Mouse (Mus musculus) heart, embryonic 11.5 days (tissue): ENCODE data around the gene Mrpl18. TPM values are rescaled to one million over a fixed set of nuclear protein-coding genes. Genes with fewer than 3 reads are reported as not detected.
"Not testable (repeated sequence)": the region's sequence is repeated elsewhere in the genome, so short reads cannot be mapped to it uniquely, and the experiment has no call there.

Experiments
- ATAC-seq: fragments of 200-750 bp; cut with Nextera tagmentation; replicated peaks from 2 replicates; pipeline ENCODE4 v1.8.0; 2017; ENCODE audit warnings: moderate library complexity; ENCODE audit not compliant: insufficient number of reproducible peaks, low FRiP score, low TSS enrichment
- H3K27ac ChIP-seq: fragments of 300-500 bp; sonication (generic); 2 replicates; pipeline ENCODE4 v1.5.1; 2014; ENCODE audit warnings: mild to moderate bottlenecking, low read depth, low read length
- H3K27me3 ChIP-seq: fragments of 300-500 bp; sonication (generic); 2 replicates; pipeline ENCODE4 v1.6.1; 2014; ENCODE audit warnings: mild to moderate bottlenecking, low read length, mixed read lengths; ENCODE audit not compliant: control insufficient read depth, insufficient read depth
- H3K36me3 ChIP-seq: fragments of 300-500 bp; sonication (generic); 2 replicates; pipeline ENCODE4 v1.6.1; 2014; ENCODE audit warnings: mild to moderate bottlenecking, low read length, moderate library complexity, mixed read lengths; ENCODE audit not compliant: control insufficient read depth, insufficient read depth
- H3K4me1 ChIP-seq: fragments of 300-500 bp; sonication (generic); 2 replicates; pipeline ENCODE4 v1.6.1; 2014; ENCODE audit warnings: low read length; ENCODE audit not compliant: control insufficient read depth, insufficient read depth
- H3K4me2 ChIP-seq: fragments of 300-500 bp; sonication (generic); 2 replicates; pipeline ENCODE4 v1.6.1; 2014; ENCODE audit warnings: mild to moderate bottlenecking, moderate library complexity
- H3K4me3 ChIP-seq: fragments of 300-500 bp; sonication (generic); 2 replicates; pipeline ENCODE4 v1.5.1; 2014; ENCODE audit warnings: low read depth, low read length
- H3K9ac ChIP-seq: fragments of 300-500 bp; sonication (generic); 2 replicates; pipeline ENCODE4 v1.6.1; 2014; ENCODE audit warnings: mild to moderate bottlenecking, low read depth, low read length, moderate library complexity
- H3K9me3 ChIP-seq: fragments of 300-500 bp; sonication (generic); replicated peaks from 2 replicates; pipeline ENCODE4 v1.6.1; 2016; ENCODE audit warnings: low read length; ENCODE audit not compliant: control insufficient read depth
- WGBS: fragments of 180-500 bp; shearing (Covaris S2); extraction: QIAGEN DNeasy Blood & Tissue Kit; methylation state at CpG from one replicate; pipeline ENCODE4 v1.1.7; 2014; ENCODE audit not compliant: insufficient replicate concordance; 5-methylcytosine and 5-hydroxymethylcytosine counted together
- polyA plus RNA-seq: library from polyadenylated mRNA; unstranded; fragments of >200 nt; fragmentation: Nextera tagmentation; extraction: Ambion mirVana; gene quantifications from 2 replicates; pipeline ENCODE4 v1.2.1, GENCODE M21; 2014

Mrpl18 gene
- polyA plus RNA-seq, 1 experiment from 2014 or later = 205 TPM

GRCm38 (mm10) chr17:12940151-12940805 is 24.1 kb upstream of the Mrpl18 start, which contains the start of gene Acat3:
Gene Acat3 (minus strand): TSS chr17:12940600.
- H3K36me3 ChIP-seq = peaks cover 4% of the 10 kb centered on the region; the same call in 1 of the 2 replicates
- no peaks in the 10 kb centered on the region for H3K27me3 ChIP-seq
- peak within 1 kb of the TSS; percentile 67 for H3K4me2 ChIP-seq
- no peak for ATAC-seq
- H3K4me3 ChIP-seq = peak within 1 kb of the TSS; percentile 31
- whole genome bisulfite sequencing = 17% methylated on average over 27 of the region's 27 CpGs
- H3K9me3 ChIP-seq = no peaks in the 10 kb centered on the region
- 0 out of 2 replicates have a peak within 1 kb of the TSS, but pooled peaks have one; percentile 10 for H3K9ac ChIP-seq
- H3K4me1 ChIP-seq = peaks cover 3% of the 10 kb centered on the region
- no peak within 1 kb of the TSS for H3K27ac ChIP-seq

GRCm38 (mm10) chr17:12939377-12940148 is 23.4 kb upstream of the Mrpl18 start:
- not testable (repeated sequence) for ATAC-seq, H3K9ac ChIP-seq, H3K4me1 ChIP-seq, H3K27ac ChIP-seq, H3K9me3 ChIP-seq, H3K27me3 ChIP-seq, H3K36me3 ChIP-seq
- Histone ChIP-seq H3K4me2 (peak overlapping the region; percentile 67), H3K4me3 (peak overlapping the region; percentile 31)
- 45% methylated on average over 2 of the region's 12 CpGs for WGBS

- 72% methylated on average over 2 of the region's 2 CpGs for WGBS
Observed at GRCm38 (mm10) chr17:12938077-12938476, 21.9 kb upstream of the Mrpl18 start.

GRCm38 (mm10) chr17:12937412-12937970 is 21.3 kb upstream of the Mrpl18 start:
- H3K4me1 ChIP-seq = peaks cover 3% of the 10 kb centered on the region
- no peaks in the 10 kb centered on the region for H3K36me3 ChIP-seq
- WGBS = 68% methylated on average over 2 of the region's 2 CpGs
- H3K4me2 ChIP-seq = no peak overlapping the region
- no peak overlapping the region for H3K9ac ChIP-seq
- ATAC-seq = no peak
- no peaks in the 10 kb centered on the region for H3K9me3 ChIP-seq
- H3K27me3 ChIP-seq = no peaks in the 10 kb centered on the region
- H3K27ac ChIP-seq = no peak overlapping the region
- no peak overlapping the region for H3K4me3 ChIP-seq

More at GRCm38 (mm10) chr17:12938077-12938476, 21.9 kb upstream of the Mrpl18 start:
- Histone ChIP-seq H3K9me3 (no peaks in the 10 kb centered on the region), H3K4me3 (no peak overlapping the region), H3K4me1 (peaks cover 3% of the 10 kb centered on the region), H3K27ac (no peak overlapping the region), H3K36me3 (no peaks in the 10 kb centered on the region), H3K9ac (no peak overlapping the region), H3K4me2 (no peak overlapping the region), H3K27me3 (no peaks in the 10 kb centered on the region)
- ATAC-seq = no peak

GRCm38 (mm10) chr17:12935719-12936118 is 19.6 kb upstream of the Mrpl18 start:
- no peaks in the 10 kb centered on the region for H3K9me3 ChIP-seq
- no peak overlapping the region for H3K27ac ChIP-seq
- no peak for ATAC-seq
- no peak overlapping the region for H3K4me2 ChIP-seq
- no peaks in the 10 kb centered on the region for H3K27me3 ChIP-seq
- 64% methylated on average over 4 of the region's 4 CpGs for WGBS
- H3K4me3 ChIP-seq = no peak overlapping the region
- H3K36me3 ChIP-seq = no peaks in the 10 kb centered on the region
- peaks cover 3% of the 10 kb centered on the region for H3K4me1 ChIP-seq
- no peak overlapping the region for H3K9ac ChIP-seq

- not testable (repeated sequence) for H3K9ac ChIP-seq, H3K36me3 ChIP-seq, H3K27me3 ChIP-seq, ATAC-seq, H3K27ac ChIP-seq, H3K4me1 ChIP-seq, H3K4me3 ChIP-seq, H3K4me2 ChIP-seq, H3K9me3 ChIP-seq
- WGBS = 89% methylated on average over 5 of the region's 5 CpGs
Observed at GRCm38 (mm10) chr17:12931576-12931975, 15.4 kb upstream of the Mrpl18 start.

GRCm38 (mm10) chr17:12925703-12926180 is 9.6 kb upstream of the Mrpl18 start:
- 86% methylated on average over 8 of the region's 8 CpGs for WGBS
- H3K27me3 ChIP-seq = no peaks in the 10 kb centered on the region
- no peak for ATAC-seq

GRCm38 (mm10) chr17:12925001-12925400 is 8.9 kb upstream of the Mrpl18 start:
- H3K4me3 ChIP-seq = no peak overlapping the region
- no peak overlapping the region for H3K27ac ChIP-seq
- no peak overlapping the region for H3K9ac ChIP-seq
- no peaks in the 10 kb centered on the region for H3K4me1 ChIP-seq
- H3K36me3 ChIP-seq = peaks cover 46% of the 10 kb centered on the region
- 89% methylated on average over 3 of the region's 3 CpGs for WGBS
- H3K9me3 ChIP-seq = no peaks in the 10 kb centered on the region
- no peak overlapping the region for H3K4me2 ChIP-seq
- ATAC-seq = no peak
- H3K27me3 ChIP-seq = no peaks in the 10 kb centered on the region

More at GRCm38 (mm10) chr17:12925703-12926180, 9.6 kb upstream of the Mrpl18 start:
- Histone ChIP-seq H3K9me3 (no peaks in the 10 kb centered on the region), H3K4me1 (no peaks in the 10 kb centered on the region), H3K9ac (no peak overlapping the region), H3K36me3 (peaks cover 39% of the 10 kb centered on the region), H3K4me2 (no peak overlapping the region), H3K4me3 (no peak overlapping the region), H3K27ac (no peak overlapping the region)
